Mouse (Mus musculus) testis, adult 2 months (tissue): ENCODE measurements around the gene Fkbpl.

Experiments
- CTCF ChIP-seq: fragments of 200-500 bp; IDR thresholded peaks from 2 replicates; pipeline ENCODE4 v1.5.1; 2012; ENCODE audit warnings: low read depth, mild to moderate bottlenecking, inconsistent platforms, low read length, moderate library complexity; ENCODE audit not compliant: control insufficient read depth, insufficient read depth, insufficient replicate concordance
- POLR2A ChIP-seq: fragments of 200-500 bp; IDR thresholded peaks from 2 replicates; pipeline ENCODE4 v1.6.1; 2012; ENCODE audit warnings: low read depth, mild to moderate bottlenecking, inconsistent platforms, low read length, moderate library complexity; ENCODE audit not compliant: control insufficient read depth

DNA sequence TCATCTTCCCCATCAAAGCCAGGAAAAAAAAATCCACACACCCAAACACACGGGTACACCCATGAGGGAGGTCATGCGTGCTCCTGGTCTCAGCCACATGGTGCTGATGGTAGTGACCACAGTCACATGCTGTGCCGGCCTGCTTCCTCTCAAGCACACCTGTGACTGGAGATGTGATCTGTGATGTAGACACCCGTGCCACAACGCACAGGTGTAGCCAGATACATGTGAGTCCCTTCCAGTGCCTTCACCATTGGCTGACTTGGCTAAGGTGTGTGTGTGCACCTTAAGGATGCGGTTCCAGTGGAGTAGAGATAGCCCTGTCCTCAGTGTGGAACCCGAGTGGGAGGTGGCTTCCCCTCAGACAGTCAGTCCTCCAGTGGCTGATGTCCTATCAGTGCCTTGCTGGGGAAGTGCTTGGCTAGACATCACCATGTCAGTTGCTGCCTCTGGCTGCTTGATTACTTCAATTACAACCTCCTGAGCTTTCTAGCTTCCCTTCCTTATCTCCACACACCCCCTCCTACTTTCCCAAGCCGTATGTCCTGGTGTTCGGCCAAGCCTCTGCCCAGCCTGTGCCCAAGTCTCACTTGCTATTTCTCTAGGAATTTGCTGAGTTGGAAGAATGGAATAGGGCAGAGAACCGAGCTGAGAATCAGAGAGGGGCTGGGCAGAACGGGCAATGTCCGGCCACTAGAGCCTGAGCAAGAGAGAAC, 14.8 kb downstream of the Fkbpl start:
- no peak for TF ChIP-seq CTCF
- no peak for TF ChIP-seq POLR2A
